Mouse (Mus musculus) ZHBTc4 (cell line): ENCODE results near the gene Loxl4.

Experiments used
- DNase-seq: peaks from one replicate; pipeline ENCODE4 v3.0.0-alpha.2; 2011; ENCODE audit warnings: low read depth, low spot score

The Loxl4 gene

DNA sequence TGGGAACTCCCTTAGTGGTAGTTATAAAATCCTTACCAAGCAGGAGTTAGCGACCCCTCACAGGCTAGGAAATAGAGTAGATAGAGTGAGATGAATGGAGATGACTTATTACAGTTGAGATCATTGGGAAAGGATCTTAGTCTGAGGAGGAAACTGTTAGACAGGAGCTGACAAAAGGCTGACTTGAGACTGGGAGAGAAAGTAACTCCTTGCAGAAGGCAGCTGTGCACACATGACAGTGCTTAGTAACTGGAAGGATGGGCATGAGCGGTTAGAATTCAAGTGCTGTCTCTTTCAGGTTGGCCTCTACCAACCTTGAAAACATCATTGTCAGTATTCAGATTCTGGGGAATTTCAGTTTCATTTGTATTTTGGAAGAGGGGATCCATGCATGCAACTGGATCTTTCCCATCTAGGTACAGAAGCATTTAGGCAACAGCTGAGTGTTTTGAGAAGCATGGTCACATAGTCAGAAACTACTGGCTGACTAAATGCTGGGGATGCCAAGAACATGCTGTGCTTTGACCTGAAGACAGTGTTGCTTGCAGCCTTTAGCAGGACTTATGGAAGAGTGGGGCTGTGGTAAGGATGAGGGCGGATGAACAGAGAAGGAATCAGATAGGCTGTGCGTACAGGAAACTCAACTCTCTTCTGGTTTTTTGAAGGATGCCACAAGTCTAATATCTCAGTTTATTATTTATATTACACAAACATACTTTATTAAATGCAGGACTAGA, 46.2 kb downstream of the Loxl4 start:
- no peak for DNase-seq

DNA sequence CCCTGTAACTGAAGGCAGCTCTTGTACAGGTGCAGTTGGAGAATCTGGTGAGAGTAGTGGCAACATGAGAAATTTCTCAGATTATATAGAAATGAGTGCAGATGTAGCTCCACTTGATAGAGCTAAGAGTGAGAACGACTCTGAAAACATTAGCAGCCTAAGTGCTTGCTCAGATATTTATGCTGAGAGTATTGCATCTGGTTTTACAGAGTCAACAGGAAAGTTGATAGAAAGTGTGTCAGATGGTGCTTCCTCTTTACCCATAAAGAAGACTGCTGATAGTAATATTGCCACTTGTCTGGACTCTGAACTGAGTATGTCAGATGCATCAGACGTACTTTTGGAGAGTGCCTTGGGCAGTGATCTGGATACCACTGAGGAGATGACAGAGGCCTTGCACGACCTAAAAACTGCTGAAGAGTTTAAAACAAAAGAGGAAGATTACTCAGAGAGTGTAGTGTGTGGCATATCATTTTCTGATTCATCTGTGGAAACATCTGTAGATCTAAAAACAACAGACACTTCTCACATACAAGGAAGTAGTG, 48.8 kb downstream of the Loxl4 start:
- no peak for DNase-seq

DNA sequence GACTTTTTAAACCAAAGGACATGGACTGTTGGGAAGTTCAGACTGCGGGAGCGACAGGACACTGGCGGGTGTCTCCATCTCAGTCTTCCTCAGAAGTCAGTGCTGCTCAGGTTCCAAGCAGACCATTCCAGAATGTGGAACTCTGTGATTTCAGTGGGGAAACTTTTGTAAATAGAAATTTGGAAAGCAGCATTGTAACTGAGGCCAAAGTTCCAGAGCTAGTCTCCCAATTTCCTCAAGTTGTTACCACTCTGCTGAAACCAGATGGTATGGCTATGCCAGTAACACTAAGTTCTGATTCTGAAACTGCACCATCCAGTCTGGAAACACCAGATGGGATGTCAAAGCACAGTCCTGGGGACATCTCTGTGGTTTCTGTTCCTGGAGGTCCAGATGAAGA, 49.6 kb downstream of the Loxl4 start:
- DNase-seq = no peak

DNA sequence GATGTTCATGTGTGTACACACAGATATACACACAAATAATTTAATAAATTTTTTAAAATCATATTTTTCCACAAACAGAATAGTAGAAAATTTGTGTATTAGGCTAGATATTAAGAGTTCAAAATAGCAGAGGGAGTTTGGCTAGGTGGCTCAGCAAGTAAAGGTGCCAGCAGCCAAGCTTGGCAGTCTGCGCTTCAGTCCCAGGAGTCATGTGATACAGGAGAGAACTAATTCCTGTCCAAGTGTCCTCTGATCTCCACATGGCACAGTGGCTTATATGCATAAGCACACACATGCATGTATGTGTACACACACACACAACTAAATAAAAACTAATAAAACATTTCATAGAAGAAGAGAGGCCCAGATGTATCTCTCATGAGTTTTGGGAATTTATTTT, 50.6 kb downstream of the Loxl4 start:
- no peak for DNase-seq

DNA sequence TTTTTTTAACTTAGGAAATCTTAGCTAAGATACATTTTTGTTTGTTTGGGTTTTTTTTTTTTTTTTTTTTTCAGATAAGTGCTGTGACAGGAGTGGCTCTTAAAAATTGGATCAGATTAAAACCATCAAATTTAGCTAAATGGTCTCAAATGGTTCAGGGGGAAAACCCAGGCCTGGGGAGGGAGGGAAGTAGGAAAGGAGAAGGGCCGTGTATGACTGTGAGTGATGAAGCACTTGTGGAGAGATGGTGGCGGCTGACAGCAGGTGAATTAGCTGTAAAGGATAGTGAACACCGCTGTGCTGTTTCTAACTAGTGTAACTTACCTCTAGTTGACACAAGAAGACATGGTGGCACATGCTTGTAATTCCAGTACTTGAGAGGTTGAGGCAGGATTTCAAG, 53.9 kb downstream of the Loxl4 start:
- no peak for DNase-seq
